Mouse (Mus musculus): Measurements from ENCODE around the gene Rnf180.
A peak's percentile ranks its signal among the peaks of the same experiment; 100 is the strongest.
"Not testable (repeated sequence)": the region's sequence is repeated elsewhere in the genome, so short reads cannot be mapped to it uniquely, and the experiment has no call there.

Gene Rnf180

DNA sequence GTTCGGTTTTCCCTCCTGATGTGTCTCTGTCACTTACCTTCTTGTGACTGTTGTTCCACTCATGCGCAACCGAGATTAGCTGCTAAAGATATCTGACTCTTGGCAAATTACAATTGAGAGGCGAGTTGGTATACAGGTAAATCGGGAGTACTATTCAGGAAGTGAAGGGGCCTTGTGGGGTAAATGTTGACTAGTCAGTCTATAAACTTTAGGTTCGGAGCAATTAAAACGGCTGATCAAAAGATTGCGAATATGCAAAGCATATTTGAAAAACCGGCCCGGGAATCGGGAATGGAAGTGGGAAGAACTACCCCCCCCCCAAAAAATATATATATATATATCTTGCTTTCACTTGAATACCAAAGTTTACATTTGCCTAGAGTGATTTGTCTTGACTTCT, at the start of gene Rnf180:
Gene Rnf180 (minus strand): TSS at position 101 of the 400 bp plus-strand sequence.
- DNase-seq = no peak

GRCm38 (mm10) chr13:105331199-105331968, 36.8 kb upstream of the Rnf180 start:
- no peak for DNase-seq

DNA sequence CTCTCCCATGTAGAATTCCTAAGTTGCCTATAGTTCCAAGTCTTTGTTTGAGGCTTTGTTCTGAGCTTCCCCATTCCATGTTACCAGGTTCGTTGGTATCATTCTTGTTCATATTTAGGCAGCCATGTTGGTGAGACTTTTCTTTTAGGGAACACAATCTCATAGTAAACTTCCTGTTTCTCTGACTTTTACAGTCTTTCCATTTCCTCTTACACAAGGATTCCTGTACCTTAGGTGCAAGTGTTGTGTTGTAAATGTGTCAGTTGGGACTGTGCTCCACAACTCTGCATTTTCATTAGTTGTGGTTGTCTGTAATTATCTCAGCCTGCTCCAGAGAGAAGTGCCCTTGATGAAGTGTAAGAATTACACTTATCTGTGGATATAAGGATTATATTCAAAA, 32.3 kb upstream of the Rnf180 start:
- no peak for DNase-seq

DNA sequence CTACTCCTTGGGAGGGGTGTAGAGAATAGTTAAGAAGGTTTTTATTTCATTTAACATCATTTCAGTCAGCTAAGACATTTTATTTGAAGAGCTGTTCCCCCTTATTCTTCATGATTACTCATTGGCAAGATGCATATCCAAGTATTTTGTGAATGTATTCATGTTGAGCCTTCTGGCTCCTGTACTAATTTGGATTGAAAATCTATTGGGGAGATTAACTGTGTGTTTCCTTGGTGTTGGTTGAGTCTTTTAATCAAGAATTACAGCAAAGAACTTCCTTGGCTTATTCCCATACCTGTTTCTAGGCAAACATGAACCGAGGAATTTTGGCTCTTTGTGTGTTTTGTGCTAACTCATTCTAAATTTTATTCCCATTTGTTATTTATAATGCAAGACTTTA, 22.3 kb upstream of the Rnf180 start:
- no peak for DNase-seq

DNA sequence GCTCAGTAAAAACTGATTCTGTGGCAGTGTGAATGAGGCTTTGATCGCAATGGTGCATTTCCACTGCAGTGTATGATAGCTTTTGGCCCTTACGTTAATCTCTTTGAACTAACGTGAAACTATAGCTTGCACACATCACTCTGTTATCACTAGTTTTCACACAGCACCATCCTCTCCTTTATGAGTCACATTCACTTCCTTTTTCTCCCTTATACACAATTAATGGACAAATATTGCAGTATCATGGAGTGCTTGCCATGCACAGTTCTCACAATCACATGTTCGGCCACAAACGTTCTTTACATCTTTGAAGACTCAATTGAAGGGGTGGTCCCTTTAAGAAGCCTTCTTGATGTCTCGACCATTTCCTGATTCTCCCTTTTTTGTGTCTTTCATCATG, 21.4 kb upstream of the Rnf180 start:
- DNase-seq = no peak

DNA sequence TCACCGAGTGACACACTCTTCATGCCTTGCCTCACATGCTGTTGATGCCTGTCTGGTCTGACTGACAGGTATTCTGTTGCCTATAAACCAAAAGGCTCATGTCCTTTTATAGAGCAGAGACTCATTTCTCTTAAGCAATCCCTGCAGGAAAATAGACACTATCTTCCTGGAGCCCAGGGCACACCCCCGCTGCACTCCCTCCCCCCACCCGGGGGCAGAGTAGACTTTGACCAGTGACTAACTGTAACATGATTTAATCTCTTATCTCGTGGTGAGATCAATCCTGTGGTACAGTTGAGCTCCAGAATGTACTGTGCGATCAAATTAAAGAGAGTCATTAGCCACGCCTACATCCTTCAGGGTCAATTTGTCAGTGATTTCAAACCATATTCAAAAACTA, 18.1 kb upstream of the Rnf180 start:
- no peak for DNase-seq

- DNase-seq = not testable (repeated sequence)
These were observed 15.9 kb upstream of the Rnf180 start for GRCm38 (mm10) chr13:105310562-105310961.

- DNase-seq = no peak
These were observed 10.9 kb upstream of the Rnf180 start for GRCm38 (mm10) chr13:105305513-105305912.

GRCm38 (mm10) chr13:105304054-105304453, 9.4 kb upstream of the Rnf180 start:
- DNase-seq = no peak

- no peak for DNase-seq
These were observed 5.4 kb upstream of the Rnf180 start for GRCm38 (mm10) chr13:105300009-105300346.

GRCm38 (mm10) chr13:105299162-105300008, 4.8 kb upstream of the Rnf180 start:
- no peak for DNase-seq

GRCm38 (mm10) chr13:105293781-105294667, 591 bp downstream of the Rnf180 start:
- peak; percentile 43 for DNase-seq

GRCm38 (mm10) chr13:105291816-105292215, 2.8 kb downstream of the Rnf180 start:
- peak; percentile 19 for DNase-seq

- no peak for DNase-seq
These were observed 4.0 kb downstream of the Rnf180 start for GRCm38 (mm10) chr13:105290594-105290993.

DNA sequence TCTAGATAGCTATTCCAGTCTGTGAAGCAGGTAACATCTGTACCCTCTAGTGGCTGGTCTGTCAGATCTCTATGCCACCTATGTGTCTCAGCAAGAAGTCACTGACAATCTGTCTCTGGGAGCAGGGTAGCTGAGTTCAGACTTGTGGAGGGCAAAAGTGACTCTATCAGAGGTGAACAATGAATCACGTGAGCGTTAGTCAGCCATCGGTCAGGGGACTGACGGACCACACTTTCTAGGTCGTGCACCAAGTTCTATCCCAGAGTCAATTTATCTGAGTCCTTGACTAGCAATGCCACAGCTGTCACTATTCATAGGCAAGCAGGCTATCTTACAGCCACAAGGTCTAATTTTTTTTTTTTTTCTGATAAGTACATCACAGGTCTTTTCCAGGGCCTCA, 4.6 kb downstream of the Rnf180 start:
- no peak for DNase-seq

DNA sequence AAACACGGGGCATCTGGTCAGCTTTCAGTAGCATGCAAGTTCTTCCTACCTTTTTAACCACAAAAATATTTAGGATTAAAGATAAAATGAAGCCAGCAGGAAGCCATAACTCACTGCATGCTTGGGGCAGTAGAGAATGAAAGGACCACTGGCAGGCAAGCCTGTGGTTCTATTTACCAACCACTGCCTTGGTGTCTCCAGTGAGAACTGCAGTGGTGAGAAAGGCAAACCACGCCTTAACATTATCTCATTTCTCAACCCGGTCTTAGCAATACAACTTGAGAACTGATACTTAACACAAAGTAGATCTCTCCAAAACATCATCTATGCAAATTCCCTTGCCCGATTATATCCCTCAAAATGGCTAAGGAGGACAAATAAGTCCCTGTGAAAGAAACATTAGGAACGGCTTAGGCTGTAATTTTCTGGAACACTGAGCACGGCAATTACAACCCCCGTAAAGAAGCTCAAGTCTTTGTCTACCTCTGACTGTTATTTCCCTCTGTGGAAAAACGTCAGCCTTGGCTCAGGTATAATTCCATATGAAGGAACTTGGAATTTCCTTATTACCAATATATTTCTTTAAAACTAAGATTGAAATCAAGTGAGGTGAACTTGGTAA, 15.1 kb downstream of the Rnf180 start:
- DNase-seq = no peak

- DNase-seq = no peak
These were observed 24.1 kb downstream of the Rnf180 start for GRCm38 (mm10) chr13:105270394-105271094.

DNA sequence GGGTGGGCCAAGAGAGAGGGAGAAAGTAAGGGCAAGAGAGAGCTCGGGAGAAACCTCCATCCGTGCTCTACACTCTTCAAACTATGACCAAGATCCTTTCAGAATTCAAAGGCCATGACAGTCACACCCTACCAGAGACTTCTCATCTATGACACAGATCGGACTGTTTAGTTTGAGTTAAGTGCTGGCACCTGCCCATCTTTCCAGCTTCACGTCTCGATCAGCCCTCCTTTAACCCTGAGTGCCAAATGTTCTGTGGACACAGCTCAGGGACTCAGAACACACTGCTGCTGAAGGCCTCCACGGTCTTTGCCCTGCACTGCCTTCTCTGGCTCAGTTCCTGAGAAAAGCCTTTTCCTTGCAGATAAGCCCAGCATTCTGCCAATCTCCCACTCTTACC, 27.2 kb downstream of the Rnf180 start:
- no peak for DNase-seq

GRCm38 (mm10) chr13:105266746-105267145, 27.9 kb downstream of the Rnf180 start:
- DNase-seq = peak; percentile 47

- no peak for DNase-seq
These were observed 37.7 kb downstream of the Rnf180 start for GRCm38 (mm10) chr13:105256757-105257433.

DNA sequence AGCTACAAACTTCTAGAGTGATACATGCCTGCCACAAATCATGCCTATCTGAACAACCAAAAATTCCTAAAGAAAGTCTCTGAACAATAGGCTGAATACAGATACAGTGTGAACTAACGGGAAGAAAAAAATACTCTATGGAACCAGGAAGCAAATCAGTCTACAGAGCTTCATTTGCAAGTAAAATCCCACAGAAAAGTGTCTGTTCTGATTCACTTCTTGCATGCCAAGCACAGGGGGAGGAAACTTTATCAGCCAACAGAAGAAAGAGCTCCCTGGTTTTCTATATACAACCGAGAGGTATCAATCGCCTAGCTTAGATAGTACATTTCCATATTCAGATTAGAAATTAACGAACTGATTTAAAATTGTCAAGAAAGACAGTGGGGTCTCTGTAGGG, 43.8 kb downstream of the Rnf180 start:
- no peak for DNase-seq
